Mouse (Mus musculus) intestine, embryonic 15.5 days (tissue): ENCODE measurements around the gene Cct3. TPM values are rescaled to one million over a fixed set of nuclear protein-coding genes. Genes with fewer than 3 reads are reported as not detected.
"Not testable (repeated sequence)": the region's sequence is repeated elsewhere in the genome, so short reads cannot be mapped to it uniquely, and the experiment has no call there.

ENCODE experiments used
- ATAC-seq: fragments of 200-750 bp; cut with Nextera tagmentation; 2 replicates; pipeline ENCODE4 v1.8.0; 2017; ENCODE audit warnings: moderate TSS enrichment, moderate library complexity
- H3K27ac ChIP-seq: fragments of 300-500 bp; sonication (generic); 2 replicates; pipeline ENCODE4 v1.5.1; 2015; ENCODE audit warnings: mild to moderate bottlenecking, inconsistent platforms
- H3K27me3 ChIP-seq: fragments of 300-500 bp; sonication (generic); replicated peaks from 2 replicates; pipeline ENCODE4 v1.6.1; 2015; ENCODE audit warnings: inconsistent platforms
- H3K36me3 ChIP-seq: fragments of 300-500 bp; sonication (generic); 2 replicates; pipeline ENCODE4 v1.6.1; 2015; ENCODE audit warnings: inconsistent platforms
- H3K4me1 ChIP-seq: fragments of 300-500 bp; sonication (generic); replicated peaks from 2 replicates; pipeline ENCODE4 v1.6.1; 2015; ENCODE audit warnings: inconsistent platforms
- H3K4me2 ChIP-seq: fragments of 300-500 bp; sonication (generic); replicated peaks from 2 replicates; pipeline ENCODE4 v1.6.1; 2015; ENCODE audit warnings: mild to moderate bottlenecking, inconsistent platforms
- H3K4me3 ChIP-seq: fragments of 300-500 bp; sonication (generic); replicated peaks from 2 replicates; pipeline ENCODE4 v1.5.1; 2015; ENCODE audit warnings: inconsistent platforms
- H3K9ac ChIP-seq: fragments of 300-500 bp; sonication (generic); 2 replicates; pipeline ENCODE4 v1.6.1; 2015; ENCODE audit warnings: inconsistent platforms
- H3K9me3 ChIP-seq: fragments of 300-500 bp; sonication (generic); 2 replicates; pipeline ENCODE4 v1.6.1; 2016; ENCODE audit warnings: inconsistent platforms
- WGBS: fragments of 180-500 bp; shearing (Covaris S2); methylation state at CpG from one replicate; pipeline ENCODE4 v1.1.7; 2015; 5-methylcytosine and 5-hydroxymethylcytosine counted together
- polyA plus RNA-seq: library from polyadenylated mRNA; unstranded; fragments of >200 nt; fragmentation: Nextera tagmentation; extraction: Ambion mirVana; gene quantifications from 2 replicates; pipeline ENCODE4 v1.2.1, GENCODE M21; 2015

The Cct3 gene
- polyA plus RNA-seq, 1 experiment from 2014 or later = 520 TPM

- WGBS = 90% methylated on average over 4 of the region's 4 CpGs
- H3K27ac ChIP-seq = no peak overlapping the region
- no peak for ATAC-seq
Observed at GRCm38 (mm10) chr3:88274002-88274401, 22.9 kb upstream of the Cct3 start.

GRCm38 (mm10) chr3:88276121-88276520, 20.8 kb upstream of the Cct3 start:
- Histone ChIP-seq H3K36me3 (no peaks in the 10 kb centered on the region), H3K4me1 (no peaks in the 10 kb centered on the region), H3K9ac (no peak overlapping the region), H3K27me3 (no peaks in the 10 kb centered on the region), H3K4me3 (no peak overlapping the region), H3K27ac (no peak overlapping the region), H3K4me2 (no peak overlapping the region), H3K9me3 (no peaks in the 10 kb centered on the region)
- no peak for ATAC-seq
- 80% methylated on average over 2 of the region's 2 CpGs for WGBS

More at GRCm38 (mm10) chr3:88274002-88274401, 22.9 kb upstream of the Cct3 start:
- Histone ChIP-seq H3K9ac (no peak overlapping the region), H3K4me1 (no peaks in the 10 kb centered on the region), H3K36me3 (no peaks in the 10 kb centered on the region), H3K4me3 (no peak overlapping the region), H3K4me2 (no peak overlapping the region), H3K9me3 (no peaks in the 10 kb centered on the region), H3K27me3 (no peaks in the 10 kb centered on the region)

- Histone ChIP-seq H3K4me2 (no peak overlapping the region), H3K36me3 (no peaks in the 10 kb centered on the region), H3K4me3 (no peak overlapping the region), H3K9me3 (no peaks in the 10 kb centered on the region), H3K27ac (no peak overlapping the region), H3K9ac (no peak overlapping the region), H3K4me1 (no peaks in the 10 kb centered on the region), H3K27me3 (no peaks in the 10 kb centered on the region)
- ATAC-seq = no peak
- 40% methylated on average over 7 of the region's 7 CpGs for WGBS
Observed at GRCm38 (mm10) chr3:88276529-88277143, 20.3 kb upstream of the Cct3 start.

GRCm38 (mm10) chr3:88280035-88280434, 16.9 kb upstream of the Cct3 start:
- H3K9ac ChIP-seq = no peak overlapping the region
- no peaks in the 10 kb centered on the region for H3K27me3 ChIP-seq
- no peak overlapping the region for H3K4me2 ChIP-seq
- no peak overlapping the region for H3K27ac ChIP-seq
- no peaks in the 10 kb centered on the region for H3K9me3 ChIP-seq
- H3K4me3 ChIP-seq = no peak overlapping the region
- 87% methylated on average over 2 of the region's 2 CpGs for WGBS
- no peak for ATAC-seq
- no peaks in the 10 kb centered on the region for H3K4me1 ChIP-seq
- H3K36me3 ChIP-seq = no peaks in the 10 kb centered on the region

GRCm38 (mm10) chr3:88281141-88281916, 15.6 kb upstream of the Cct3 start:
- not testable (repeated sequence) for ATAC-seq, H3K27me3 ChIP-seq, H3K27ac ChIP-seq, H3K9ac ChIP-seq, H3K4me2 ChIP-seq, H3K9me3 ChIP-seq, H3K4me3 ChIP-seq, H3K4me1 ChIP-seq, H3K36me3 ChIP-seq
- whole genome bisulfite sequencing = 73% methylated on average over 11 of the region's 11 CpGs

GRCm38 (mm10) chr3:88284815-88285564, 11.9 kb upstream of the Cct3 start:
- ATAC-seq, H3K27me3 ChIP-seq, H3K36me3 ChIP-seq, H3K4me3 ChIP-seq, H3K9ac ChIP-seq, H3K4me1 ChIP-seq, H3K27ac ChIP-seq, H3K9me3 ChIP-seq, H3K4me2 ChIP-seq: not testable (repeated sequence)
- WGBS = 93% methylated on average over 14 of the region's 14 CpGs

GRCm38 (mm10) chr3:88285565-88285895, 11.4 kb upstream of the Cct3 start:
- not testable (repeated sequence) for H3K27ac ChIP-seq, H3K36me3 ChIP-seq, H3K4me3 ChIP-seq, H3K9ac ChIP-seq, ATAC-seq, H3K27me3 ChIP-seq, H3K4me1 ChIP-seq, H3K4me2 ChIP-seq, H3K9me3 ChIP-seq
- WGBS = no CpG with 5 or more reads among the region's 2 CpGs

GRCm38 (mm10) chr3:88287110-88287509, 9.8 kb upstream of the Cct3 start, which contains the start of gene Gm38392:
TSS of gene Gm38392 (minus strand) at chr3:88287210.
- WGBS = 98% methylated on average over 4 of the region's 4 CpGs
- Histone ChIP-seq H3K9me3 (no peaks in the 10 kb centered on the region), H3K4me1 (no peaks in the 10 kb centered on the region), H3K27ac (no peak within 1 kb of the TSS), H3K4me3 (no peak within 1 kb of the TSS), H3K9ac (no peak within 1 kb of the TSS), H3K4me2 (no peak within 1 kb of the TSS), H3K36me3 (no peaks in the 10 kb centered on the region), H3K27me3 (no peaks in the 10 kb centered on the region)
- no peak for ATAC-seq

GRCm38 (mm10) chr3:88288133-88288713, 8.7 kb upstream of the Cct3 start:
- H3K27me3 ChIP-seq, H3K36me3 ChIP-seq, H3K4me1 ChIP-seq, ATAC-seq, H3K27ac ChIP-seq, H3K4me3 ChIP-seq, H3K9me3 ChIP-seq, H3K9ac ChIP-seq, H3K4me2 ChIP-seq: not testable (repeated sequence)
- WGBS = 82% methylated on average over 10 of the region's 10 CpGs

- H3K9me3 ChIP-seq = no peaks in the 10 kb centered on the region
- H3K4me1 ChIP-seq = 0 out of 2 replicates have a peak, but pooled peaks cover 2% of the 10 kb centered on the region
- H3K4me2 ChIP-seq = no peak overlapping the region
- ATAC-seq = no peak
- H3K27ac ChIP-seq = no peak overlapping the region
- 60% methylated on average over 4 of the region's 4 CpGs for WGBS
- no peaks in the 10 kb centered on the region for H3K36me3 ChIP-seq
- no peaks in the 10 kb centered on the region for H3K27me3 ChIP-seq
- no peak overlapping the region for H3K4me3 ChIP-seq
- H3K9ac ChIP-seq = no peak overlapping the region
Observed at GRCm38 (mm10) chr3:88291970-88292369, 4.9 kb upstream of the Cct3 start.

GRCm38 (mm10) chr3:88295272-88295671, 1.6 kb upstream of the Cct3 start:
- not testable (repeated sequence) for H3K27ac ChIP-seq, H3K36me3 ChIP-seq, H3K9me3 ChIP-seq, H3K27me3 ChIP-seq, ATAC-seq, H3K9ac ChIP-seq
- H3K4me1 ChIP-seq = peaks cover 10% of the 10 kb centered on the region
- 0 out of 2 replicates have a peak overlapping the region, but pooled peaks have one; percentile 89 for H3K4me3 ChIP-seq
- H3K4me2 ChIP-seq = peak overlapping the region; percentile 63
- 52% methylated on average over 1 of the region's 1 CpGs for WGBS

- H3K27me3 ChIP-seq = no peaks in the 10 kb centered on the region
- no peaks in the 10 kb centered on the region for H3K9me3 ChIP-seq
- peak; percentile 30 for ATAC-seq
- H3K4me3 ChIP-seq = peak overlapping the region; percentile 89
- H3K36me3 ChIP-seq = peaks cover 18% of the 10 kb centered on the region
- WGBS = 2% methylated on average over 12 of the region's 12 CpGs
- peak overlapping the region; percentile 88 for H3K27ac ChIP-seq
- peak overlapping the region; percentile 63 for H3K9ac ChIP-seq
- peak overlapping the region; percentile 63 for H3K4me2 ChIP-seq
- H3K4me1 ChIP-seq = peaks cover 10% of the 10 kb centered on the region
Observed at GRCm38 (mm10) chr3:88296110-88296560, 781 bp upstream of the Cct3 start.
